Mouse (Mus musculus) liver, embryonic 12.5 days (tissue): ENCODE results near the gene Ap5z1. TPM values are rescaled to one million over a fixed set of nuclear protein-coding genes. Genes with fewer than 3 reads are reported as not detected.
A peak's percentile ranks its signal among the peaks of the same experiment; 100 is the strongest.

Source experiments
- ATAC-seq: fragments of 200-750 bp; cut with Nextera tagmentation; 2 replicates; pipeline ENCODE4 v1.8.0; 2017; ENCODE audit warnings: moderate number of reproducible peaks, mild to moderate bottlenecking, moderate library complexity
- H3K27ac ChIP-seq: fragments of 300-500 bp; sonication (generic); 2 replicates; pipeline ENCODE4 v1.5.1; 2016; ENCODE audit warnings: mild to moderate bottlenecking
- H3K27me3 ChIP-seq: fragments of 300-500 bp; sonication (generic); replicated peaks from 2 replicates; pipeline ENCODE4 v1.6.1; 2016; ENCODE audit warnings: mild to moderate bottlenecking, moderate library complexity
- H3K36me3 ChIP-seq: fragments of 300-500 bp; sonication (generic); 2 replicates; pipeline ENCODE4 v1.6.1; 2016; ENCODE audit warnings: mild to moderate bottlenecking, moderate library complexity
- H3K4me1 ChIP-seq: fragments of 300-500 bp; sonication (generic); 2 replicates; pipeline ENCODE4 v1.6.1; 2016
- H3K4me2 ChIP-seq: fragments of 300-500 bp; sonication (generic); 2 replicates; pipeline ENCODE4 v1.6.1; 2016; ENCODE audit warnings: mild to moderate bottlenecking, moderate library complexity
- H3K4me3 ChIP-seq: fragments of 300-500 bp; sonication (generic); 2 replicates; pipeline ENCODE4 v1.5.1; 2016; ENCODE audit warnings: mild to moderate bottlenecking, moderate library complexity
- H3K9ac ChIP-seq: fragments of 300-500 bp; sonication (generic); 2 replicates; pipeline ENCODE4 v1.6.1; 2016; ENCODE audit warnings: mild to moderate bottlenecking, moderate library complexity
- H3K9me3 ChIP-seq: fragments of 300-500 bp; sonication (generic); replicated peaks from 2 replicates; pipeline ENCODE4 v1.6.1; 2016; ENCODE audit warnings: mild to moderate bottlenecking, moderate library complexity
- WGBS: fragments of 180-500 bp; shearing (Covaris S2); methylation state at CpG from one replicate; pipeline ENCODE4 v1.1.7; 2016; ENCODE audit not compliant: insufficient replicate concordance; 5-methylcytosine and 5-hydroxymethylcytosine counted together
- polyA plus RNA-seq: library from polyadenylated mRNA; unstranded; fragments of >200 nt; fragmentation: Nextera tagmentation; extraction: Ambion mirVana; gene quantifications from 2 replicates; pipeline ENCODE4 v1.2.1, GENCODE M21; 2016

Gene Ap5z1
- polyA plus RNA-seq, 1 experiment from 2014 or later = 7.4 TPM

DNA sequence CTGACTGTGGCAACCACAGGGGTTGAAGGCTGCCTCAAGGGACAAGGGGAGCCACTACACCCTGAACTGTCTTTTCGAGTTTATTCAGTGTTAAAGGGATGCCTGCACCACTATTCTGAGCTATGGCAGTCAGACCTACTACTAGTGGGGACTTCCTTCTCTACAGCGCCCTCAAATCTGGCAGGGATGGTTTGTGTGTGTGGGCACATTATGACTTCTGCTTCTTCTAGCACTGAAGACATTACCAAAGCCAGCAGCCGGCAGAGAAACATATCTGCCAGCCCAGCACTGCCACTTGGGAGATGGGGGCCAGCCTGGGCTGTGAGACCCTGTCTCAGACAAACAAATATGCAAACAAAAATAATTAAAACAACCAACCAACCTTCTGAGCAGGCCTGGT lies 40.4 kb downstream of the Ap5z1 start:
- no peaks in the 10 kb centered on the region for H3K9me3 ChIP-seq
- H3K27ac ChIP-seq = no peak overlapping the region
- H3K4me2 ChIP-seq = no peak overlapping the region
- H3K36me3 ChIP-seq = no peaks in the 10 kb centered on the region
- H3K4me1 ChIP-seq = no peaks in the 10 kb centered on the region
- no peak overlapping the region for H3K9ac ChIP-seq
- 59% methylated on average over 3 of the region's 3 CpGs for WGBS
- no peak for ATAC-seq
- peaks cover 19% of the 10 kb centered on the region for H3K27me3 ChIP-seq
- no peak overlapping the region for H3K4me3 ChIP-seq

DNA sequence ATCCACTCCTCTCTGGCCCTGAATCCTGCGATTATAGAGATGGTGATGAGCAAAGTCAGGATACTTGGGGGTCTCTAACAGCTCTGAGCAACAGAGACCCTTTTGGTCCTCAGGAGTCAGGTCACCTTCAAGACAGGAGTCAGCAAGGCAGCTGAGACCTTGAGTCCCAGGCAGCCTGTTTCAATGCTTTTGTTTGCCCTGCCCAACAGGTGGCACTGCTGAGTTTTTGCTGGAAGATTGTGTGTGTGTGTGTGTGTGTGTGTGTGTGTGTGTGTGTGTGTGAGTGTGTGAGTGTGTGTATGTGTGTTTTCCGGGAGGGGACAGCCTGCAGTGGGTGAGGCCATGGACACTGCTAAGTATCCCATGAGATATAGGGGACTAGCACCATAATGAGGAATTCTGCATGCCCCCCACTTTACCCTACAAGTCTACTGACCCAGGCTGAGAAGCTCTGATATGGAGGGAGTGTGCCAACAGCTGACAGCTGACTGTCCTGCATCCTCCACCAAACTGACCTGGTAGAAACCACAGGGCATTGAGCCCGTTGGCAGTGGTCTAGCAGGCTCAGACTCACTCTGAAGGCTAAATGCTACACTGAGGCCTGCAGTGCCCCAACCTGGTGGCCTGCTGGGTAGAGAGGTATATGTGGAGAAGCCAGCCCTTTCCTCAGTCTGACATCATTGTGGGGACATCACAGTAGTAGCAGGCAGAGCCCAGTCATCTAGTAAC lies 42.1 kb downstream of the Ap5z1 start:
- Histone ChIP-seq H3K9me3 (no peaks in the 10 kb centered on the region), H3K27ac (no peak overlapping the region), H3K36me3 (no peaks in the 10 kb centered on the region), H3K4me2 (no peak overlapping the region), H3K4me3 (no peak overlapping the region), H3K4me1 (no peaks in the 10 kb centered on the region), H3K27me3 (peaks cover 31% of the 10 kb centered on the region), H3K9ac (no peak overlapping the region)
- no peak for ATAC-seq
- 60% methylated on average over 3 of the region's 3 CpGs for WGBS

DNA sequence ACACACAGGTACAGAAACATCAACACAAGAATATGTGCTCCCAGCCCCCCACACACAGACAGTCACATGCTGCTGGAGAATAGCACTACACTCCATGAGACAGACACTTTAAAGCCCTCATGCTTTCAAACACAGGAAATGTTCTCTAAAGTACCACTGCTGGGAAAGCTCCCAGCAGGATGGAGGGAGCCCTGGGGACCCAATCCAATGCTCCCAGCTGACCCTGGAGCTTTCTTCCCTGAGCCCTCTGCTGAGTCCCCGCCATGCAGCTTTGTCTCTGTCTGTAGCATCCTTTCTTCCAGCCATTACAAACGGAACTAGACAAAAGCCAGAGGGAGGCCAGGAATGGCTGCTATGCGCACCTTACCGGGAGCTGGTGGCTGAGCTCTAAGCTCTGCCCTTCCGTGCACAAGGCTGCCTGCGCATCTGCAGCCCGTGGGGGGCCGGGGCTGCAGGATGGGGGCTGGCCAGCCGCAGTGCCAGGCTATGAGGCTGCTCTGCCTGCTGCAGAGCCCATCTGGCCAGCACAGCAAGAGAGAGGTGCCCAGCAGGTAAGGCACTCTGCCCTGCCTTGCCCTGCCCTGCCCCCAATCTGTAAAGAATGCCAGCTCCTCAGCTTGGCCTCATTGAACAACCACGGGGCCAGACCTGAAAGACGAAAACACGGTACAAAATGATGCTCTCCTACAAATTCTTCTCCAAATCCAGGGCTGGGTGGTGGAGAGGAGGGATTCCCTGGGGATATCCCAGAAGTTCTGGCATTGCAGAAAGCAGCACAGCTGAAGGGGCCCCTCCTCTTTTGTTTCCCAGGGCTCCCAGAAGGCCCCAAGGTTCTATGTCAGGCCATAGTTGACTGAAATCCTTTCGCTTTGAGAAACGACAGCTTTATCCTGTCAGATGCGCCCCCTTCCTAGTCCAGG lies 45.7 kb downstream of the Ap5z1 start:
- Histone ChIP-seq H3K4me3 (no peak overlapping the region), H3K4me1 (no peaks in the 10 kb centered on the region), H3K27ac (no peak overlapping the region), H3K9ac (no peak overlapping the region), H3K27me3 (peaks cover 31% of the 10 kb centered on the region), H3K36me3 (no peaks in the 10 kb centered on the region), H3K4me2 (no peak overlapping the region), H3K9me3 (no peaks in the 10 kb centered on the region)
- WGBS = 43% methylated on average over 15 of the region's 15 CpGs
- ATAC-seq = no peak

- H3K9ac ChIP-seq = no peak overlapping the region
- H3K36me3 ChIP-seq = no peaks in the 10 kb centered on the region
- 70% methylated on average over 7 of the region's 7 CpGs for WGBS
- no peak overlapping the region for H3K4me3 ChIP-seq
- ATAC-seq = no peak
- peaks cover 31% of the 10 kb centered on the region for H3K27me3 ChIP-seq
- H3K4me1 ChIP-seq = no peaks in the 10 kb centered on the region
- no peak overlapping the region for H3K27ac ChIP-seq
- H3K4me2 ChIP-seq = no peak overlapping the region
- no peaks in the 10 kb centered on the region for H3K9me3 ChIP-seq
These were observed 46.3 kb downstream of the Ap5z1 start for GRCm38 (mm10) chr5:142510061-142510414.

DNA sequence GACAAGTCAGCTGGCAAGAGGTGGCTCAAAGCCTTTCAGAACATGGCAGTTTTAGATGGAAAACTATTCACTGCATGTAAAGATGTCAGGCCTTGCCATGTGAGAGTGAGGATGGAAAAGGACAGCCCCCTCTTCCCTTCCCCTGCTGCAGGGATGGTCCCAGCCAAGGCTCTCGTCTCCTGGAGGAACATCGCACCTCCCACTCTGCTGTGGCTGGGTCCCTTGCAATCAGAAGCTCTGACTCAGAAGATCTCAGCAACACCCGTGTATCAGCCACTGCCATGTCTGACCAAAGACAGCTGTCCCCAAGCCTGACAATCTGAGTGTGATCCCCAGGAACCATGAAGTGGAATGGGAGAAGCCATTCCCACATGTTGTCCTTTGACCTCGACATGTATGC lies 48.4 kb downstream of the Ap5z1 start:
- ATAC-seq = no peak
- Histone ChIP-seq H3K27me3 (peaks cover 26% of the 10 kb centered on the region), H3K9me3 (no peaks in the 10 kb centered on the region), H3K27ac (no peak overlapping the region), H3K4me1 (no peaks in the 10 kb centered on the region), H3K36me3 (no peaks in the 10 kb centered on the region), H3K4me3 (no peak overlapping the region), H3K4me2 (no peak overlapping the region), H3K9ac (no peak overlapping the region)
- WGBS = 63% methylated on average over 4 of the region's 4 CpGs

DNA sequence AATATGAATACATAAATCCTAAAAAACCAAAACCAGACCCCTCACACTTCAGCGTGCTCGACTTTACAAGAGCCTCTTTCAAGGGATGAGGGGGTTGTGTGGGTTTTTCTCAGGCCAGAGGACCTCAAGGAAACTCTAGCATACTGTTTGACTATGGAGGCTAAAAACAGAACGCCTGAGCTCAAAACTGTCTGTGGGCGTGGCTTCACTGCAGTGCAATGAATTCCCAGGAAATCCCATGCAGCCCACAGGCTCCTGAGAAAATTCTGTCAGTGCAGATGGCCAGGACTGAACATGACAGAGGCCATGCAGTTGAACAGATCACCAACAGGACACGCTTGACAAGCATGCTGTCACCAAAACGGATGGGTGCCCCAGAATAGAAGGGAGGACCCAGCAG lies 55.2 kb downstream of the Ap5z1 start:
- Histone ChIP-seq H3K27me3 (no peaks in the 10 kb centered on the region), H3K27ac (no peak overlapping the region), H3K9me3 (no peaks in the 10 kb centered on the region), H3K4me3 (no peak overlapping the region), H3K36me3 (no peaks in the 10 kb centered on the region), H3K4me1 (peaks cover 27% of the 10 kb centered on the region), H3K9ac (no peak overlapping the region), H3K4me2 (no peak overlapping the region)
- 48% methylated on average over 6 of the region's 6 CpGs for WGBS
- ATAC-seq = no peak

- no peak for ATAC-seq
- Histone ChIP-seq H3K27me3 (peaks cover 4% of the 10 kb centered on the region), H3K4me3 (no peak overlapping the region), H3K36me3 (no peaks in the 10 kb centered on the region), H3K4me2 (no peak overlapping the region; the same call in 1 of the 2 replicates), H3K27ac (peak overlapping the region; percentile 81), H3K9me3 (no peaks in the 10 kb centered on the region), H3K9ac (no peak overlapping the region), H3K4me1 (peaks cover 27% of the 10 kb centered on the region)
- WGBS = 65% methylated on average over 4 of the region's 4 CpGs
These were observed 56.6 kb downstream of the Ap5z1 start for GRCm38 (mm10) chr5:142520360-142520759.

- ATAC-seq = peak; percentile 92
- Histone ChIP-seq H3K27me3 (peaks cover 12% of the 10 kb centered on the region), H3K4me2 (peak overlapping the region; percentile 33), H3K4me1 (peaks cover 27% of the 10 kb centered on the region), H3K36me3 (no peaks in the 10 kb centered on the region), H3K4me3 (no peak overlapping the region), H3K9ac (peak overlapping the region; percentile 18; the same call in 1 of the 2 replicates), H3K27ac (peak overlapping the region; percentile 81), H3K9me3 (no peaks in the 10 kb centered on the region)
- WGBS = 59% methylated on average over 11 of the region's 11 CpGs
These were observed 57.6 kb downstream of the Ap5z1 start for GRCm38 (mm10) chr5:142521195-142521866.

DNA sequence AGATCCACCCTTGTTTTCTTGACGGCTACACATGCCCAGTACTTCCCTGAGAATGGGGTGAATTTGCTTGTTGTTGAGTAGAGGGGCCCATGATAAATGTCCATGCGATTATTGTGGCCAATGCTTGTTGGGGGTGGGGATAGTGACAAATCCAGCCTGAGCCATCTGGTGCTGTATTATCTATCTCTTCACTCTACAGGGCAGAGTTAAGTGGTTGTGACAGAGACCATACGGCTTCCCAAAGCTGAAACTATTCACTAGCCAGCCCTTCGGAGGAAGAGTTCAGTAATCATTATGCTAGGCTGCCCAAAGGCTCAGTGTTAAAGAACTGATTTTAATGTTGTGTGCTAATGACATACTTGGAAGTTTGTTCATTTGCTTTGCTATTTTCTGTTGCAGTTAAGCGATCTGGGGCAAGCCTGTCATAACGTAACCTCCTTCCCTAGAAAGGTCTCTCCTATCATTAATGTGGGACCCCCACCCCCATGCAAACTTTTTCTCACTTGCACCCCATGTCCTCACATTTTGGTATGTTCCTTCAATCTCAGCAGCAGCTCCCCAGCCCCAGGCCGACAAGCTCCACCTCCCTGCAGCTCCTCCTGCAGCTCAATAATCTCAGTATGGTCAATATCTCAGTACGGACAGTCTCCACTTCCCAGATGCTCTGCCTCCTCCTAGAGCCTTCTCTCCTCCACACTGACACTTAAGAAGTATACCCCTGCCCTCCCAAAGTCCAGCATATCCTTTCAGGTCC lies 61.1 kb downstream of the Ap5z1 start:
- Histone ChIP-seq H3K9ac (no peak overlapping the region), H3K9me3 (no peaks in the 10 kb centered on the region), H3K27ac (no peak overlapping the region), H3K36me3 (no peaks in the 10 kb centered on the region), H3K4me3 (no peak overlapping the region), H3K4me1 (peaks cover 21% of the 10 kb centered on the region), H3K4me2 (no peak overlapping the region), H3K27me3 (peaks cover 36% of the 10 kb centered on the region)
- no peak for ATAC-seq
- 69% methylated on average over 8 of the region's 8 CpGs for WGBS
